Mouse (Mus musculus) embryonic facial prominence, embryonic 11.5 days (tissue): ENCODE measurements around the gene Ndufc1. TPM values are rescaled to one million over a fixed set of nuclear protein-coding genes. Genes with fewer than 3 reads are reported as not detected.

Experiments used
- ATAC-seq: fragments of 200-750 bp; cut with Nextera tagmentation; replicated peaks from 2 replicates; pipeline ENCODE4 v1.8.0; 2017; ENCODE audit warnings: low read depth; ENCODE audit not compliant: insufficient number of reproducible peaks, low FRiP score, low TSS enrichment
- DNase-seq: peaks from one replicate; pipeline ENCODE4 v3.0.0-alpha.2; 2015; ENCODE audit warnings: low spot score
- H3K27ac ChIP-seq: fragments of 300-500 bp; sonication (generic); replicated peaks from 2 replicates; pipeline ENCODE4 v1.5.1; 2014; ENCODE audit warnings: mild to moderate bottlenecking, low read depth, low read length, control low read depth
- H3K27me3 ChIP-seq: fragments of 300-500 bp; sonication (generic); 2 replicates; pipeline ENCODE4 v1.6.1; 2014; ENCODE audit warnings: mild to moderate bottlenecking, low read length, moderate library complexity, mixed read lengths; ENCODE audit not compliant: control insufficient read depth, insufficient read depth
- H3K36me3 ChIP-seq: fragments of 300-500 bp; sonication (generic); replicated peaks from 2 replicates; pipeline ENCODE4 v1.6.1; 2014; ENCODE audit warnings: low read depth, mild to moderate bottlenecking, low read length, moderate library complexity, mixed read lengths; ENCODE audit not compliant: control insufficient read depth, insufficient read depth
- H3K4me1 ChIP-seq: fragments of 300-500 bp; sonication (generic); 2 replicates; pipeline ENCODE4 v1.6.1; 2014; ENCODE audit warnings: low read length, mixed read lengths; ENCODE audit not compliant: control insufficient read depth, insufficient read depth
- H3K4me2 ChIP-seq: fragments of 300-500 bp; sonication (generic); 2 replicates; pipeline ENCODE4 v1.6.1; 2014; ENCODE audit warnings: low read depth, mild to moderate bottlenecking, control low read depth, low read length, moderate library complexity
- H3K4me3 ChIP-seq: fragments of 300-500 bp; sonication (generic); 2 replicates; pipeline ENCODE4 v1.5.1; 2014; ENCODE audit warnings: low read depth, low read length, control low read depth
- H3K9ac ChIP-seq: fragments of 300-500 bp; sonication (generic); replicated peaks from 2 replicates; pipeline ENCODE4 v1.6.1; 2014; ENCODE audit warnings: mild to moderate bottlenecking, control low read depth, low read length
- H3K9me3 ChIP-seq: fragments of 300-500 bp; sonication (generic); replicated peaks from 2 replicates; pipeline ENCODE4 v1.6.1; 2016; ENCODE audit warnings: mild to moderate bottlenecking, low read length, inconsistent platforms, mixed read lengths; ENCODE audit not compliant: control insufficient read depth
- WGBS: fragments of 180-500 bp; shearing (Covaris S2); extraction: QIAGEN DNeasy Blood & Tissue Kit; methylation state at CpG from one replicate; pipeline ENCODE4 v1.1.7; 2014; 5-methylcytosine and 5-hydroxymethylcytosine counted together
- polyA plus RNA-seq: library from polyadenylated mRNA; unstranded; fragments of >200 nt; fragmentation: Nextera tagmentation; extraction: Ambion mirVana; gene quantifications from 2 replicates; pipeline ENCODE4 v1.2.1, GENCODE M21; 2014

The Ndufc1 gene
- polyA plus RNA-seq, 1 experiment from 2014 or later: 722 TPM

DNA sequence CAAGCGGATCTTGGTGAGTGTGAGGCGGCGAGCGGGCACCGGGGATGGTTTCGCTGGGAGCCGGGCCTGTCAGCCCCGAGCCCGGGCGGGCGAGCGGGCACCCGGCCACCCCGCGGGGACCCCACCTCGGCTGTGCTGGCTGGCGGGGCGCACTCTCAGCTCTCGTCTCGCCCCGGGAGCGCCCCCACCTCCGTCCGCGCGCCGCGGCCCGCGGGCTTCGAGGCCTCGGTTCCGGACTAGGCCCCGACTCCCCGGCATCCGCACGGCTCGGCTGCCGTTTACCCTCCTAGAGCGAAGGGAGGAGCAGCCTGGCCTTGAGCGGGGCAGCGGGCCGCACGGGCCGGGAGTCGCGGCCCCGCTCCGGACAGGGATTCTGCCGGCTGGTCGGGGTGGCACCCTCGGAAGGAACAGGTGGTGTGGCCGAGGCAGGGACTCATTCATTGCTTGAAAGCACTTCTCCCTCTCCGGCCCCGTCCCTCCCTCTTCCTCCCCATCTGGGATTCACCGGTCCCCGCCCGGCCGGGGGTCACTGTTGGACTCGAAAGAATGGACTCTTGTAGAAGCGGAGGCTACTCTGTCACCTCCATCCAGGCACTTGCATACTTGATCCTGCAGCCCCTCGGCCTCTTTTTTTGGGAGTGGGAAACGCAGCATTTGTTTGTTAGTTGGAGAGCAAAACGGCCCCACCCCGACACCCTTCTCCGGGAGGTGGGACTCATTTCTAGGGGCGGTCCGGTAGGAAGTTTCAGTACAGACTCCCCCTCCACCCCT, 7.8 kb upstream of the Ndufc1 start:
- Histone ChIP-seq H3K4me1 (no peaks in the 10 kb centered on the region), H3K9me3 (no peaks in the 10 kb centered on the region)
- WGBS: under 1% methylated on average over 44 of the region's 68 CpGs

DNA sequence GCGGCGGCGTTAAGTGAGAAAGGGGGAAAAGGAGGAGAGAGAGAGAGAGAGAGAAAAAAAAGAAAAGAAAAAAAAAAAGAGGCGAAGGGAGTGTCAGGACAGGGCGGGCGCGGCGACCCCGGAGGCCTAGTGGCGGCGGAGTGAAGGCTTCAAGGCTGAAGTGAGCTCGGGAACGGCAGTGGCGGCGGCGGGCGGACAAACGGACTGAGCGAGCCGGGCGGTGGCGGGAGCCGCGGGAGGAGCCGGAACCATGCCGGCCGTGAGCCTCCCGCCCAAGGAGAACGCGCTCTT, 7.2 kb upstream of the Ndufc1 start:
- Histone ChIP-seq H3K27ac (peak overlapping the region; percentile 86), H3K27me3 (no peaks in the 10 kb centered on the region), H3K36me3 (no peaks in the 10 kb centered on the region), H3K9me3 (no peaks in the 10 kb centered on the region), H3K4me3 (peak overlapping the region; percentile 100), H3K9ac (peak overlapping the region; percentile 99), H3K4me2 (peak overlapping the region; percentile 67), H3K4me1 (no peaks in the 10 kb centered on the region)
- whole genome bisulfite sequencing: 2% methylated on average over 17 of the region's 30 CpGs
- DNase-seq (no peak), ATAC-seq (peak; percentile 47)

More for the DNA sequence above, 7.8 kb upstream of the Ndufc1 start:
- peak overlapping the region; percentile 100 for H3K4me3 ChIP-seq
- ATAC-seq (peak; percentile 60), DNase-seq (peak; percentile 44)
- no peaks in the 10 kb centered on the region for H3K27me3 ChIP-seq
- H3K4me2 ChIP-seq: peak overlapping the region; percentile 64
- H3K27ac ChIP-seq: peak overlapping the region; percentile 86
- H3K36me3 ChIP-seq: no peaks in the 10 kb centered on the region
- peak overlapping the region; percentile 99 for H3K9ac ChIP-seq

DNA sequence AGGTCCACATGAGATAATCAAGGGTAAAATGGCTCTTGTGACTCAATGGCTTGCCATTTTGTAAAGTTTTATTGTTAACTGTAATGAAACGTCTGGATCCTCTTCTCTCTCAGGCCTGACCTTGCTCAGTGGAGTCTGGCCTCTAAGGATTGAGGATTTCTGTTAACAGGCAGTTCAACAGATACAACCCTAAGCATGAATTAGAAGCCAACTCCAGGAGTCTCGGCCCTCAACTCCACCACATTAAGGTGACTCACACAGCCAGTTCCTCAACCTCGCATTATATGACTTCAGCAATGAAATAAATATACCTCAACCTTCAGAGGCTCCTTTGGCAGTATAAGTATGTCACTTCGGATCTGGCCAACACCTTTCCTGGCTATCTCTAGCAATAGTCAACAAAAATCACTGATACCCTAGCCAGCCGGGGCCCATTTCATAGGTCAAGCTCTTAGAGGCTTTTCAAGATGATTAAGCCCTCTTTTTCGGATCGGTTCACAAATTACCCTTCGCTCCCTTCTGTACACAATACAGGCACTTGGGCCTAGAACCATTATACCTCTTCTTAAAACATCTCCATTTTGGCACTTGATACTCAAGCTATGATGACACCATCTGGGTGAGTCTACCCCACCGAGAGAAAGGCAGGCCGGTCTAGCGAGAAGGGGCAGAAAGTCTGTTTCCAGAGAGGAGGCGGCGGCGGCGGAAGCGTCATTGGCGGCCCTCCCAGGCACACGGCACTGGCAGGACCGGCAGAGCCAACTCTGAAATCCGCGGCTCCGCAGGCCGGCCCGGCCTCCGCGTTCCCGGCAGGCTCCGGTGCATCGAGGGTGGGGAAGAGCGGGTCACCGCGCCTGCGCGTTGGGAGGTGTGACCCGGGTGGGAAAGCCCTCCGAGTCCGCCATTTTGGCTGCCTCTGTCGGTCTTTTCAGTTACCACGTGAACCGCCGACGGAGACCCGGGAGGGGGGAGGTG, 6.6 kb upstream of the Ndufc1 start, which contains the start of gene Naa15:
Naa15 (plus strand) TSS at position 51 of the 975 bp plus-strand sequence.
- Histone ChIP-seq H3K9ac (peak within 1 kb of the TSS; percentile 99), H3K9me3 (no peaks in the 10 kb centered on the region)
- peak; percentile 96 for DNase-seq

DNA sequence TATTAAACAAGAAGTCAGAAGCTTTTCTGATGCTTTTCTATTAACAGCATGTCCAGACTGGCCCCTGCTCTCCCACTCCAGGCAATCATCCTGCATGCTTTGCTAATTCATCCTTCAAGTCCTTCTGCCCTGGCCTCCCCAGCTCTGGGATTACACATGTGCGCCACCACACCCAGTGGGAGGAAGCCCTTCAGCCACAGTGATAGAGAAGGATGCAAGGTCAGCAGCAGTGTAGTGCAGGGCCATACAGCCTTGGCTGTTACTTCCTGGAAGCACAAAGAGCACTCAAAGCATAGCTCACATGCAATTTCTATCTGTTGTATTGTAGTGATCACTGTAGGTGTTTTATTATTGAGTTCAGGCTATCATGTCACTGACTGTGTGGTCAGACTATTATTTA, 4.5 kb upstream of the Ndufc1 start:
- 78% methylated on average over 1 of the region's 1 CpGs for WGBS
- no peak overlapping the region for H3K4me3 ChIP-seq
- no peaks in the 10 kb centered on the region for H3K4me1 ChIP-seq
- ATAC-seq: no peak
- H3K27ac ChIP-seq: no peak overlapping the region
- no peaks in the 10 kb centered on the region for H3K9me3 ChIP-seq
- no peaks in the 10 kb centered on the region for H3K36me3 ChIP-seq
- DNase-seq: no peak
- no peak overlapping the region for H3K4me2 ChIP-seq
- H3K9ac ChIP-seq: no peak overlapping the region
- H3K27me3 ChIP-seq: no peaks in the 10 kb centered on the region

More for the DNA sequence above, 6.6 kb upstream of the Ndufc1 start, which contains the start of gene Naa15:
- H3K27ac ChIP-seq: peak within 1 kb of the TSS; percentile 86
- peak; percentile 88 for ATAC-seq
- H3K4me2 ChIP-seq: peak within 1 kb of the TSS; percentile 67
- H3K4me3 ChIP-seq: peak within 1 kb of the TSS; percentile 100
- H3K36me3 ChIP-seq: no peaks in the 10 kb centered on the region
- H3K4me1 ChIP-seq: no peaks in the 10 kb centered on the region
- H3K27me3 ChIP-seq: no peaks in the 10 kb centered on the region
- 4% methylated on average over 43 of the region's 43 CpGs for WGBS

DNA sequence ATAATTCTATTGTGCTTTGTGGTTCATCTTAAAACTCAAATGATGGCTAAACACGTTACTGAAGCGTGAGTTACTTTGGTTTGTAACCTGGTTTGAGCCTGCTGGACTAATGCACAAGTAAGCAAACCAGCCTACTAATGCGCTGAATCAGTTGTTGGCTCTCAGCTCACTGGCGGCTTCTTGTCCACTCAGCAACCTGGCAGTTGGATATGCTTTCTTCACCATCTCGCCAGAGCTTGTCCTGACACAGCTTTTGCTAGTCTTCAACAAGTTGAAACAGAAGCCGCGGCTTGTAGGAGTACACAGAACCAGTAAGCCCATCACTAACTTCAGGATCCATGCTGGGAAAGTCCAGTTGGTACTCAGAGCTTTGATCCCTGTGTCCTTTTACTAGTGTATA, 3.7 kb upstream of the Ndufc1 start:
- Histone ChIP-seq H3K9me3 (no peaks in the 10 kb centered on the region), H3K4me1 (peaks cover 2% of the 10 kb centered on the region; the same call in 1 of the 2 replicates), H3K4me2 (no peak overlapping the region), H3K27ac (no peak overlapping the region), H3K9ac (no peak overlapping the region), H3K27me3 (no peaks in the 10 kb centered on the region), H3K36me3 (no peaks in the 10 kb centered on the region), H3K4me3 (no peak overlapping the region)
- ATAC-seq (no peak), DNase-seq (no peak)
- WGBS: 87% methylated on average over 7 of the region's 7 CpGs

DNA sequence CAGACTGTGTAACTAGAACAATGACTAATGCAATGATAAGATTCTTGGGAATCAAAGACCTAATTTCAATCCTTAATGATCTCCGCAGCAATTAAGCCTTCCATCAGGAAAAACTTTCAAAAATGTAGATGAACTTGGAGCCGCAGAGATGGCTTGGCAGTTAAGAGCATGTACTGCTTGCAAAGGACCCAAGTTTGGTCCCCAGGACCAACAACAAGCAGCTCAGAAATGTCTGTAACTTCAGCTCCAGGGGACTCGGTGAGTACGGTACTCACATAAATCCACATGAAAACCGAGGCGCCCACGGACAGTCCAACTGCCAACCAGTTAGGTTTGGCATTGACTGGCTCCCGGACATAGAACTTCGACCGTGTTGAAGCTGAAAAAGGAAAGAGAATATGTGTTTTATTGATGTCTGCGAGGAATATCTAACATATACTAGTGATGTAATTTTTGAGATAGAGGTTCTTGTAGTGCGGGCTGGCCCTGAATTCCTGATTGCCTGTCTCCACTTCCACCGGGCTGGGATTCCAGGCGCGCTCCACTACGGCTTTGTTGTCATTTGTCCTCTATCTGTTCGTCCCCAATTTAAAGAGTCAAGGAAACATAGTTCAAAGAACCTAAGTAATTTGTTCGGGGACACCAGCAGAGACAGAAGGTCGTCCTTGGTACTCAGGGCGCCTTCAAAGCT, 773 bp downstream of the Ndufc1 start:
- DNase-seq (no peak), ATAC-seq (no peak)
- Histone ChIP-seq H3K4me3 (peak overlapping the region; percentile 60), H3K9ac (peak overlapping the region; percentile 73), H3K4me1 (peaks cover 2% of the 10 kb centered on the region; the same call in 1 of the 2 replicates), H3K27ac (peak overlapping the region; percentile 86), H3K4me2 (peak overlapping the region; percentile 29), H3K9me3 (no peaks in the 10 kb centered on the region), H3K36me3 (no peaks in the 10 kb centered on the region; the same call in 1 of the 2 replicates), H3K27me3 (no peaks in the 10 kb centered on the region)
- 24% methylated on average over 20 of the region's 20 CpGs for WGBS

DNA sequence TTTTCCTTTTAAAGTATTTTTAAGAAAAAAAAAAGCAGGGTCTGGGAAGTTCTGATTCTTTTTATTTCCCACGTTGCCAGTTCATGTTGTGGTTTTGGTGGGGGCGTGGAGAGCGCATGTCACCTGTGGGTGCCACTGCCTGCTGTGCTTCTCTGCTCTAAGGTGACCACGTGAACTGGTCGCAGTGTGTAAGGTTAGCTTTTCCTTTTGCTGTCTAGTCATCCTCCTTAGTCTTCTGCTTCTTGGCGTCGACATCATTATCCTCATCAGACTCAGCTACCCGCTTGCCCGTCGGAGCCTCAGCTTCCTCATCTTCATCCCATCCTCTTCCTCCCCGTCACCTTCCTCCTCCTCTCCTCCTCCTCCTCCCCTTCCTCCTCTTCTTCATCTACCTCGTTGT, 6.2 kb downstream of the Ndufc1 start:
- no peaks in the 10 kb centered on the region for H3K27me3 ChIP-seq
- H3K4me1 ChIP-seq: no peaks in the 10 kb centered on the region
- H3K9ac ChIP-seq: no peak overlapping the region
- no peaks in the 10 kb centered on the region for H3K9me3 ChIP-seq
- H3K4me3 ChIP-seq: no peak overlapping the region
- no peaks in the 10 kb centered on the region; the same call in 1 of the 2 replicates for H3K36me3 ChIP-seq
- ATAC-seq: no peak
- no peak overlapping the region for H3K4me2 ChIP-seq
- H3K27ac ChIP-seq: no peak overlapping the region
- 90% methylated on average over 12 of the region's 12 CpGs for WGBS
- no peak for DNase-seq
